Mouse (Mus musculus): ENCODE results near the gene Grb10. TPM values are rescaled to one million over a fixed set of nuclear protein-coding genes. Genes with fewer than 3 reads are reported as not detected.

Grb10 gene
- total RNA-seq, 2 experiments from 2014 or later, result 103 to 108 TPM

GRCm38 (mm10) chr11:11930527-11930926 lies 108.0 kb downstream of the Grb10 start:
- intact Hi-C loops (cut with DNase I), result no loop called here
- DNase-seq (ENCODE audit: low spot score), result no peak

GRCm38 (mm10) chr11:11929059-11929458 lies 109.4 kb downstream of the Grb10 start:
- no peak for DNase-seq (ENCODE audit: low spot score)
- intact Hi-C loops (cut with DNase I), result no loop called here

- no peak for DNase-seq (ENCODE audit: low spot score)
- intact Hi-C loops (cut with DNase I), result no loop called here
These were observed 109.9 kb downstream of the Grb10 start for GRCm38 (mm10) chr11:11928586-11928985.

- no peak for DNase-seq (ENCODE audit: low spot score)
- intact Hi-C loops (cut with DNase I), result no loop called here
These were observed 114.6 kb downstream of the Grb10 start for GRCm38 (mm10) chr11:11923900-11924299.

GRCm38 (mm10) chr11:11923345-11923744 lies 115.1 kb downstream of the Grb10 start:
- intact Hi-C loops (cut with DNase I), result no loop called here
- no peak for DNase-seq (ENCODE audit: low spot score)

- intact Hi-C loops (cut with DNase I), result no loop called here
- DNase-seq (ENCODE audit: low spot score), result no peak
These were observed 116.4 kb downstream of the Grb10 start for GRCm38 (mm10) chr11:11922106-11922505.

GRCm38 (mm10) chr11:11907703-11908413 lies 130.6 kb downstream of the Grb10 start:
- intact Hi-C loops (cut with DNase I), result no loop called here
- no peak for DNase-seq (ENCODE audit: low spot score)

- DNase-seq (ENCODE audit: low spot score), result no peak
- intact Hi-C loops (cut with DNase I), result no loop called here
These were observed 133.0 kb downstream of the Grb10 start for GRCm38 (mm10) chr11:11905518-11905917.

GRCm38 (mm10) chr11:11904995-11905394 lies 133.5 kb downstream of the Grb10 start:
- no peak for DNase-seq (ENCODE audit: low spot score)
- intact Hi-C loops (cut with DNase I), result no loop called here

GRCm38 (mm10) chr11:11901509-11901908 lies 137.0 kb downstream of the Grb10 start:
- intact Hi-C loops (cut with DNase I), result no loop called here

GRCm38 (mm10) chr11:11898496-11898895 lies 140.0 kb downstream of the Grb10 start:
- intact Hi-C loops (cut with DNase I), result no loop called here
- DNase-seq (ENCODE audit: low spot score), result no peak

More at GRCm38 (mm10) chr11:11901509-11901908, 137.0 kb downstream of the Grb10 start:
- no peak for DNase-seq (ENCODE audit: low spot score)

- intact Hi-C loops (cut with DNase I), result no loop called here
- DNase-seq (ENCODE audit: low spot score), result no peak
These were observed 140.7 kb downstream of the Grb10 start, which contains the start of gene Ddc for GRCm38 (mm10) chr11:11897645-11898357. TSS of gene Ddc (minus strand) at chr11:11898144.

- intact Hi-C loops (cut with DNase I), result no loop called here
- DNase-seq (ENCODE audit: low spot score), result no peak
These were observed 143.0 kb downstream of the Grb10 start for GRCm38 (mm10) chr11:11895479-11895878.

GRCm38 (mm10) chr11:11893769-11894168 lies 144.7 kb downstream of the Grb10 start:
- DNase-seq (ENCODE audit: low spot score), result no peak
- intact Hi-C loops (cut with DNase I), result no loop called here

GRCm38 (mm10) chr11:11892993-11893602 lies 145.4 kb downstream of the Grb10 start:
- intact Hi-C loops (cut with DNase I), result no loop called here
- no peak for DNase-seq (ENCODE audit: low spot score)

GRCm38 (mm10) chr11:11891832-11892231 lies 146.7 kb downstream of the Grb10 start:
- intact Hi-C loops (cut with DNase I), result no loop called here
- no peak for DNase-seq (ENCODE audit: low spot score)

GRCm38 (mm10) chr11:11890139-11890741 lies 148.2 kb downstream of the Grb10 start:
- DNase-seq (ENCODE audit: low spot score), result no peak
- intact Hi-C loops (cut with DNase I), result no loop called here

GRCm38 (mm10) chr11:11888727-11889126 lies 149.8 kb downstream of the Grb10 start:
- DNase-seq (ENCODE audit: low spot score), result no peak
- intact Hi-C loops (cut with DNase I), result no loop called here

- no peak for DNase-seq (ENCODE audit: low spot score)
- intact Hi-C loops (cut with DNase I), result no loop called here
These were observed 150.4 kb downstream of the Grb10 start for GRCm38 (mm10) chr11:11888051-11888450.

GRCm38 (mm10) chr11:11886403-11886998 lies 152.0 kb downstream of the Grb10 start:
- intact Hi-C loops (cut with DNase I), result no loop called here
- DNase-seq (ENCODE audit: low spot score), result no peak

Data from heart, postnatal 25 days (tissue).